Mouse (Mus musculus): ENCODE data around the gene Suox.
"Not testable (repeated sequence)": the region's sequence is repeated elsewhere in the genome, so short reads cannot be mapped to it uniquely, and the experiment has no call there.

Suox gene

DNA sequence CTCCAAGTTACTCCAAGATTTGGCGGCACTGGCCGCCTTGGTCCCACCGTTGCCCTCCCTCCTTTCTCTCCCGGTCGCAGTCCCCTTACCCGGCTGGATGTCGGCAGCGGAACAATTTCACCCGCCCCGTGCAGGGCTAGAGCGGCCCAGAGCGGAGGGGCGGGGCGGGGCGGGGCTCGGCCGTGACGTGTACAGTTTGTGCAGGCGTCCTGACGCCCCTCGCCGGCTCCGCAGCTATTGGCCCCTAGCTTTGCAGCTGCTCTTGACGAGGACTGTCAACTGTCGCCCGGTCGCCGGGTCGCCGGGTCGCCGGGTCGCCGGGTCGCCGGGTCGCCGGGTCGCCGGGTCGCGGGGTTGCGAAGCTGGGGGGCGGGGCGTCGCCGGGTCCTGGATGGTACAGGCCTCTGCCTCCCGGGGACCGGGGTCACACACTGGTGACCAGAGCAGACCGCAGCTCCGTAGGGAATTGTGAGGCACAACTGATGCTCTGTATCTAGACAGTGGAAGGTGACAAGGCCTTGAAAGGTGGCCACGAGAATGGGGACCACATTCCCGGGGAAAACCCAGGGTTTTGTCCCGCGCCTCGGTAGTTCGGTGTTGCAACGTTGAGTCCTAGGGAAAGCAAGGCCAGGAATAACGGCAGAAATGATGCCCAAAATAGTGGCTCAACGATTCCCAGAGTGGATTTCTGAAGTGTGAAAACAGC is at the start of gene Suox:
Gene Suox, minus strand, starts transcription at position 311 of the 706 bp plus-strand sequence.
- DNase-seq (ENCODE audit: low spot score in 2 of 2) = peak; percentile 71 to 76

DNA sequence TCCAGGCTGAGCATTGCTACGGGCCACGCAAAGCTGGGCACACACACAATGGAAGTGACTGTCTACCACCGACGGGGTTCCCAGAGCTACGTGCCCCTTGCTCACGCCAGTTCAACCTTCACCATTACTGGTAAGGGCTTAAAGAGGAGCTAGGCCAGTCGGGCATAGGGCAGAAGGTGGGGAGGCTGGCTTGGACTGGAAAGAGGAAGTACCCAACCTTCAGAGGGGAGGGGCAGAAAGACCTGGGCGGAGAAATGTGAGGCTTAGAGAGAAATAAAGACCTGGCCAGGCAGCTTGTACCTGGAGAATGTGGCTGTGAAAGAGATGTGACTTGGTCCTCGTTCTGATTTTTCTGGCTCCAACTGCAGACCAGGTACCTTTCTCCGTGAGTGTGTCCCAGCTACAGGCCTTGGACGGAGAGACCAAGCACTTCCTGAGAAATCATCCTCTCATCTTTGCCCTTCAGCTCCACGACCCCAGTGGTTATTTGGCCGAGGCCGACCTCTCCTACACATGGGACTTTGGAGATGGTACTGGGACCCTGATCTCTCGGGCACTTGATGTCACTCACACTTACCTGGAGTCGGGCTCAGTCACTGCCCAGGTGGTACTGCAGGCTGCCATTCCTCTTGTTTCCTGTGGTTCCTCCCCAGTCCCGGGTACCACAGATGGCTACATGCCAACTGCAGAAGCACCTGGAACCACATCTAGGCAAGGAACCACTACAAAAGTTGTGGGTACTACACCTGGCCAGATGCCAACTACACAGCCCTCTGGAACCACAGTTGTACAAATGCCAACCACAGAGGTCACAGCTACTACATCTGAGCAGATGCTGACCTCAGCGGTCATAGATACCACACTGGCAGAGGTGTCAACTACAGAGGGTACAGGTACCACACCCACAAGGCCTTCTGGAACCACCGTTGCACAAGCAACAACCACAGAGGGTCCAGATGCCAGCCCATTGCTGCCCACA is 42.0 kb upstream of the Suox start:
- DNase-seq (ENCODE audit: low spot score in 2 of 2) = no peak

DNA sequence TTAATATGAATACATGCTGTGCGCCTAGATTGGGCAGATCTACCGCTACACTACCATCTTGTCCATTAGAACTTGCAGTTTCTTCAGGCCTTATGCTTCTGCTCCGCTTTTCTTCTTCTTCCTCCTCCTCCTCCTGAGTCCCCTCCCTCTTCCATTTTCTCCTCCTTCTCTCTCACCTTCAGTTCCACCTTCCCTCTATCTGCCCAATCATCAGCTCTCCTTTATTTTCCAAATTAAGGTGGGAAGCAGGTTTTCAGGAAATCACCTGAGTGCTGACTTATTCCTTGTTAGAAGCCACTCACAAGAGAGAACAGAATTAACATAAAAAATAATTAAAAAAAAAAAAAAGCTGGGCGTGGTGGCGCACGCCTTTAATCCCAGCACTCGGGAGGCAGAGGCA is 37.4 kb upstream of the Suox start:
- not testable (repeated sequence) for DNase-seq (ENCODE audit: low spot score in 2 of 2)

DNA sequence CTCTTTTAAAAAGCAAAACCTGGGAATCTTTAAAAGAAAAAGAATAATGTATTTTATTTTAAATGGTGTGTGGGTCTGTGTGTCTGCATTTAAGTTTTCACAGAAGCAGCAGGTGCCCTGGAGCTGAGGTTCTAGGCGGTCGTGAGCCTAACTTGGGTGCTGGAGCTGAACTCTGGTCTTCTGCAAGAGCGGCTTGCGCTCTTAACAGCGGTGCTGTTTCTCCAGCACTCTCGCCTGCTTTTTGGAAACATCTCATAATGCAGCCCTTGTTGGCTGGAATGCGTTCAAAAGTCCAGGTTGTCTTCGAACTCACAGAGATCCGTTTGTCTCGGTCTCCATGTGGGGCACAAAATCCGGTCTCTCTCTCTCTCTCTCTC is 31.4 kb upstream of the Suox start:
- no peak for DNase-seq (ENCODE audit: low spot score in 2 of 2)

DNA sequence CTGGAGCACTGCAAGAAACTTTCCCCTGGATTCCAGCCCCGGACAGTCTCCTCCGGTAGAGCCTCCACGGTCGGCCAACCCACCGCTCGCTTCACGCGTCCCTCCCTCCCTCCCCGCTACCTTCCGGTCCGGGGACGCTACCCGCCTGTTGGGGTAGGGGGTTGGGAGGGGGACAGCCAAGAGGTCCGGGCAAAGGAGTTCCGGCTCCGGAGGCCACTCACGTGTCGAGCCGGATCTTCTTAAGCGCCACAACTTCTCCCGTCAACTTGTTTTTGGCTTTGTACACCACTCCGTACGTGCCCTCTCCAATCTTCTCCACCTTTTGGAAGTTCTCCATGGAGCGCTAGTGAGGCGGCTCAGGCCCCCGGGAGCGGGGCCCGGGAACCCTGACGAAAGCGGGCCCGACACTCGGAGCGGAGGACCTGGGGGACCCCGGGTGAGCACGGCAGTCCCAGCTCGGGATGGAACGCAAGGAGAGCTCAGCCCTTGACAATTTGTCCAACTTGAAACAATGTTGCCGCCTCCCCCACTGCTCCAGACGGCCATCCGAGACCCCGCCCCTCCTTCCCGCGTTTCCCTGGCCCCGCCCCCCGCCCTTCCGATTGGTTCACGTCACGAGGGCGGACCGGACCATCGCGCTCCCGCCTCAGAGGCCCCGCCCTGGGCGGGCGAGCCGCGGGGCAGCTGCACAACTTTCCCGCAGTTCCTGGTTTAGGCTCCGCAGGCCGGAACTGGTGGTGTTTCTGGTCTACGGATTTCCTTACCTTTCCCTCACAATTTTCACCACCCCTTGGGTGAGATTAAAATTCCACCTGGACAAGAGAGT is 30.8 kb upstream of the Suox start, which contains the start of gene Cdk2:
Gene Cdk2, minus strand, starts transcription at position 541 of the 826 bp plus-strand sequence.
- DNase-seq (ENCODE audit: low spot score in 2 of 2) = peak; percentile 92 to 94

DNA sequence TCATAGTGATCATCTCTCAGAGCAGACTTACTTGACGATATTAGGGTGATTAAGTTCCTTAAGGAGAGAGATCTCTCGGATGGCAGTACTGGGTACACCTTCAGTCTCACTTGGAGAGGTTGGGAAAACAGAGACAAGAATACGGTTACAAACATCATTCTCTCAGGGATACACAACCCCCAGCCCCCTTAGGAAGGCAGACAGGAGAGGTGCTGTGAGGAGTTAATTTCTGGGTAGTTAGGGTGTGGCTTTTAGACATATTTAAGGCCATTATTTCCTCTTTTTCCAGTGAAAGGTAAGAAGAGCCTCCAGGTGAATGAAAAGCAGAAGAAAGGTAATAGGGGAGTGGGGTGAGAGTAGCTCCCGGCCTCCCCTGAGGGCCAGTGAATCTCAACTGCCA is 30.0 kb upstream of the Suox start, which contains the start of gene Pmel:
Gene Pmel, plus strand, starts transcription at position 301 of the 400 bp plus-strand sequence.
- DNase-seq (ENCODE audit: low spot score in 2 of 2) = no peak

DNA sequence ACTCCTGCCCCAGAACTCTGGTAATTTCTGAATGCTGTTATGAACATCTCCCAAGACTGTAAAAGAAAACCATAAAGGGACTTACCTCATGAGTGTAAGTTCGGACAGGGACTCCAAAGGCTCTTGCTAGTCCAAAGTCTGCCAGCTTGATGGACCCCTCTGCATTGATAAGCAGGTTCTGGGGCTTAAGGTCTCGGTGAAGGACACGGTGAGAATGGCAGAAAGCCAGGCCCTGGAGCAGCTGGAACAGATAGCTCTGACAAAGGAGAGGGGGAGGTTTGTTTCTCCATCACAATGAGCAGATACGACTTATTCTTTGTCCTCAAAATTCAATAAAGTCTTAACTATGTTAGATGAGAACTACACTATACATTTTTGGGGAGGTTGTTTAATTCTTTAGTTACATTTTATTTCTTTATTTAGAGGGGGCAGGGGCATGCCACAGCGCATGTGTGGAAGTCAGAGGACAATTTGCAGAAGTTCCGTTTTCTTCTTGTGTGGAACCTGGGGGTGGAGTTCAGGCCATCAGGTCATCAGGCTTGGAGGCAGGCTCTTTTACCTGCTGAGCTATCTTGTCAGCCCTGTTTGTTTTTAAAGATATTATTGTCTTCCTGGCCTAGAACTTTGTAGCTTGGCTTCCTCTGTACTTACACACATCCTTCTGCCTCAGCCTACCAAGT is 28.6 kb upstream of the Suox start:
- no peak for DNase-seq (ENCODE audit: low spot score in 2 of 2)

DNA sequence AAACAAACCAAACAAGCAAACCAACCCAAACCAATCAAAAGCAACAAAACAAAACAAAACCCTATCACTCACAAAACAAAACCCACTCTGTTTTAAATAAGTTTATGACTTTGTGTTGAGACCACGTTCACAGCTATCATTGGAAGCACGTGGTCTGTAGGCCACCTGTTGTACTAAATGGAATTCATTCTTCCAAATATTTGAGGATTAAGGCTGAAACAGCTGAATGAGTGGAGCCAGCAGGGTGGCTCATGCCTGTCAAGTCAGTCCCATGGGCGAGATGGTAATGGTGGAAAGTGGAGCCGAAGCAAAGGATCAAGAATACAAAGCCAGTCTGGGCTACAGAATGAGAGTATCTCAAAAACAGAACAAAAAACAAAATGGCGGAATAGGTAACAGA is 26.8 kb upstream of the Suox start:
- no peak for DNase-seq (ENCODE audit: low spot score in 2 of 2)

DNA sequence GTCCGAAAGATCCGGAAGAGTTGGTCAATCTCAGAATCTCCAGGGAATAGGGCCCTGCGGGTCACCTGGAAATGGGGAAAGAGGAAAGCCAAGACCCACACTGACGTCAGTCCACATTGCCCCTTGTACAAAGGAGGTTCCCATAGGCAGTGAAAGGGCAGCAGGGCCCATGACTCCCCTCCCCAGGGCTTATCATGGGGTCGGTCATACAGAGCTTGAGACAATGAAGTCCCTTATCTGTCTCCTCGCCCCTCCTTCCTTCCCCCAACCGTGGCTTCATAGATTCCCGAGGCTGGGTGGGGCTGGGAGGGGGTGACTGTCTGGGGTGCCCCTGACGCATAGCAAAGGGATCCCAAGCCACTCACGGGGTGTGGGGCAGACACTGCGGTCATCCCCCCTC is 25.7 kb upstream of the Suox start:
- DNase-seq (ENCODE audit: low spot score in 2 of 2) = no peak

DNA sequence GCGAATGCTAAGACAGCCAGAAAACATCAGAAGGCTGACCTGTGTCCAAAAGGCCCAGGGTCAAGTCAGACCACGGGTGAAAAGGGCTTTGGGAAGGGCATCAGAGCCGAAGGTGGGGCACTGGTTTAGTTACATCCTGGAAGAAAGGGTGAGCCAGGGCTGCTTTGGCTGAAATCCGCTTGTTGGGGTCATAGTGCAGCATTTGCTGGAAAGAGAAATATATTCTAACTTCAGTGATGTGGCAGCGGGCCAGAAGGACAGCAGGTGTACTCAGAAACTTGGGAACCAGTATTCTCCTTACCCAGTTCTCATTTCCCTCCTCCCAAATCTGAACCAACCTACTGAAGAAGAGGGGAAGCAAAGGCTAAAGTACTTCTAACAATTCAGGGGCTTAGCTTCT is 25.1 kb upstream of the Suox start:
- DNase-seq (ENCODE audit: low spot score in 2 of 2) = no peak

DNA sequence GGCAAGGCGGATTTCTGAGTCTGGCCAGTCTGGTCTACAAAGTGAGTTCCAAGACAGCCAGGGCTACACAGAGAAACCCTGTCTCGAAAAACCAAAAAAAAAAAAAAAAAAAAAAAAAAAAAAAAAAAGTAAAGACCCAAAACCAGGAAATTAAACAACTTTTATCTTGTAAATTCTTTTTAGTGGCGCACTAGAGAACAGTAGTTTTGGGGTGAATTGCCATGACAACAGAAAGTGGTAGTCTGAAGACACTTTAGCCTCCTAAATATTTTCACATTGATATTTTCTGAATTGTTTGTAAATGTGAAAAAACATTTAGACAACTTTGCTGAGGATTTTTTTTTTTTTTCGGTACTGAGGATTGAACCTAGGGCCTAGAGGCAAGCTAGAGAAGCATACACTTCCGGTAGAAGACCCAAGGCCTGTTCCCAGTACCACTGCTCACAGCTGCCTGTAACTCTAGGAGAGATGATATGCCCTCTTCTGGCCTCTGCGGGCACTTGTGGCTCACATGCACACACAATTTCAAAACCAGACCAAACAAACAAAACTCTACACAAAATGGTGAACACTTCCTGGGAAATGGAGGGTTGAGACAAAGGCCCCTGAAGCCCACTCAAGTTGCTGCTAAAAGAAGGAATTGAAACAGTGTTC is 23.3 kb upstream of the Suox start:
- DNase-seq (ENCODE audit: low spot score in 2 of 2) = no peak

DNA sequence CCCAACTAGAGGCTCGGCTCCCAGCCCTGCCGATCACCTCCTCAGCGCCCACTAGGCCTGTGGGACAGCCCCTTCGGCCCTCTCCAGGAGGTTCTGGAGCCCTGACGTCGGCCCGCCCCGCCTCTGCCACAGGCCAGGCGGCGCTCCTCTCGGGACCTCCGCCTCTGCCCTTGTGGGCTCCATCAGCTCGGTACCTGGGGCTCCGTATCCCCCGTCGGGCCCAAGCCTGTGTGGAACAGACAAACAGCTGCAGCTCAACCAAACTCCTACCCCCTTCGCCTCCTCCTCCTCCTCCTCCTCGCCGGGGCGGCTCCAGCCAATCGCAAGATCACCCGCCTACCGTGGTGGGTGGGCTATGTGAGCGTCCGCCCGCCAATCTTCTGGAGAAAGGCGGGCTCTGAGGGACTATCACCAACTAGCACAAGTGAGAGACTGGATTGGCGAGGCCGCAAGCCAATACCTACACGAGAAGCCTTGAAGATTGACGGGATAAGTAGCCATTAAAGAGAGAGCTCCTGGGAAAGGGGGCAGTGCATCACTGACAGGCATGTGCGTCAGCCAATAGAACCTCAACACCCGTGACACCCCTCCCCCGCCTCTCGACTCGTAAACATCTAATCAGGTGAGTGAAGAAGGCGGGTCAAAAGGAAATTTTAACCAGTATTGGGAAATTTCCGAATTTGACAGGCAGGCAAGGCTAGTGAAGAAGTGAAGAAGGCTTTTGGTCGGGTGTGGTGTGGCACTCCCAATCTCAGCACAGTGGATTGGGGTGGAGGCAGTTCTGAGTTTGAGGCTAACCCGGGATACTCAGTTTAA is 22.3 kb upstream of the Suox start, which contains the start of gene Rab5b:
Gene Rab5b, minus strand, starts transcription at position 273 of the 816 bp plus-strand sequence.
- DNase-seq (ENCODE audit: low spot score in 2 of 2) = peak; percentile 96 to 98

DNA sequence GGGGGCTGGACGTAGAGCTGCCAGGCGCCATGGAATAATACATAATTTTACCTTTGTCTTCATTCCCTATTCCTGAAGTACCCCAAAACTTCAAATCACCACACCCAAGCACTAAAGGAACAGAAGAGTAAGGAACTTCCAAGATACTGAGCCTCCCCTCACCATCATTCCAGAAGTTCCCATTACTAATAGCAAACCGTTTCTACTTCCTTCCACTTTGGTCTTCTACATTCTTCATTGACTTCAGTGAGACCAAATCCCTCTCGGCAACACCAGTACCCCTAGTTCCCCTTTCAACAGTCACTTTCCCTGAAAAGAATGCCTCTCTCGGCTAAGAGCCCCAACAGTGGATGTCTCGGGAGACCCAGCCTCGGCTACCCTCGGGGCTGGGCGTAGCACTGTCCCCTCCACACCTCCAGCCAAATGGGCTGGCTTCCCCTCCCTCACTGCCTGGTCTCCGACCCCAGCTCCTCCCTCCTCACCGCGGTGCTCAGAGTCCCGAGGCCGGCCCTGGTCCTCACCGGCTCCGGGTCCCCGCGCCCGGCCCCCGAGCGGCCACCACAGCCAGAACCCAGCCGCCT is 21.6 kb upstream of the Suox start:
- DNase-seq (ENCODE audit: low spot score in 2 of 2) = no peak

DNA sequence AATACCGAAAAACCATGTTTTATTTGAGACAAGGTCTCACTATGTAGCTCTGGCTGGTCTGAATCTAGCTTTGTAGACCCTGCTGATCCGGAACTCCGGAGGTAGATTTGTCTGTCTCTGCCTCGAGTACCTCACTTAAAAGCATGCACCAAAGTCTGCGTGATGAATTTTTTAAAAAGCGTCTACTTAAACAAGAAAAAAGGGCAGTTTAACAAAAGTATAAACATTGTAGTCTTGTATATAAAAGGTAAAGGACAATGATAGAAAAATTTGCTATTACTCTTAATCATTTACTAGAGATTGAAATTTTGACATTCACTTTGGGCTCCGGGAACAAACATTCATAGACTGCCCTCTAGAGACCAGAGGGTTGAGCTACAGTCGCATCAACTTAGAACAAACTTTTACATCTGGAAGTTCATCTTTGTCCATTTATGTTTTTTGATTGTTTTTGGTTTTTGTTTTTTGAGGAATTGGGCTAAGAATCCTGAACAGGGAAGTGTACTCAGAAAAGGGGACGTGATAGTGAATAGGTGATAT is 666 bp upstream of the Suox start:
- DNase-seq (ENCODE audit: low spot score in 2 of 2) = no peak

DNA sequence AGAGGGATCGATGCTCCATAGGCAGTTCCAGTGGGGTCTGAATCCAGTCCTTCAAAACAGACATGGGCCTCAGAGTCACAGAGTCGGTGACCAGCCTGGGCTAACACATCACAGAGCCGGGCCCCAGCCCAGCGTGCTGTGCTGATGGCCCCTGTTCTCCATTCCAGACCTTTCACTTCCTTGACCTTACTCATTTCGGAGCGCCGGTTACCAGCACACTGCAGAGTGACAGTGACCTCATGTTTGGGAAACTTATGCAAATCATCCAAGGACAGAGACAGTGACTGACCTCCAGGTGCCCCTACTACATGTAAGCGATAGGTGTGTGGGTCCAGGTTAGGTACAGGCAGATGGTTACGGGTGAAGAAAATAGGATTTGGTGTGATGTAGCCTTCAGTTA is 2.7 kb downstream of the Suox start:
- no peak for DNase-seq (ENCODE audit: low spot score in 2 of 2)

DNA sequence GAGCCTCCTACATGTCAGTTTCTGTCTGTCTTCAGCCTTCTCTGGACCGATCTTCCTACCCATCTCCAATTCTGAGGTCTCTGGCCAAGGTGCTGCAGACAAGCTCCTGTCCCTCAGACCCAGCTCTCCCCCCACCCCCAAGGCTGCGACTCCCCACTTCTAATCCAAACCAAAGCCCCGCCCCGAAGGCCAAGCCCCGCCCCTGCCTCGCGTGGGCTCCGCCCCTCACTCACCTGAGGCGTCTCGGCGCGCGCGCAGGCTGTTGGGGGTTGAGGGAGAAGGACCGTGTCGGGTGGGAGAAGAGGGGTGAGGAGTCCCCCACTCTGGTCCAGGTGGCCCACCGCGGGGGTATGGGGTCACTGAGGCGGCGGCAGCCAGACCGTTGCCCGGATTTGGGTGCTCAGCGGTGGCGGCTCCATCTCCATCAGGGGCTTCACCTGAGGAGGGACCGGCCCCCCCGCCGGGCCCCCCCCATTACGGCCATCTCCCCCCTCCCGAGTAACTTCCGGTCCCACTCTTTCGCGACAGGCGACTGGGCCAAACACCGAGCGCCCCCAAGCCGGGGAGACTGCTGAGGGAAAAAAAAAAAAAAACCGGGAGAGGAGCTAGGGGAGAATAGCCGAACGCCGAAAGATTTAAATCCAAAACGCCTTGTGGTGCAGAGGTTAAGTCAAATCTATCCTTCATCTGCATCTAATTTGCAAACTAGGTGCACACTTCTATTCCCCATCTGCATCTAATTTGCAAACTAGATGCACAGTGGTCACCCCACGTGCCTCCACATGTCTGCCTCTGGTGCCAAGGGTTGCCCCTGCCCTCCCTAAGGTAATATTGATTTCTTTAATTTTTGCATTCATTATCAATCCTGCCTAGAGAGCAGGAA is 4.8 kb downstream of the Suox start:
- DNase-seq (ENCODE audit: low spot score in 2 of 2) = peak; percentile 48 to 67

DNA sequence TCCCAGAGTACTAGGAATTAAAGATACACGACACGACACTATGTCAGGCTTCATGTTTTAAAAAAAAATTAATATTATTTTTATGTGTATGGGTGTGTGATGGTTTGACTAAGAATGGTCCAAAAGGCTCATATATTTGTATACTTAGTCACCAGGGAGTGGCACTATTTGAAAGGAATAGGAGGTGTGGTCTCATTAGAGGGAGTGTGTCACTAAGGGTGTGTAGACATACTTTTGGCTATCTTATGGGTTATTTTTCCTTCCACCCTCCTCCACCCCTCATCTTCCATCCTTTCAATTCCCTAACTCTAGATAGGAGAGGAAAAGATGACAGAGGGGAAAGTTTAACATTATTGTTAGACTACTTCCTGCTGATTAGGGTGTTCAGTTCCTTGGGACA is 8.1 kb downstream of the Suox start:
- DNase-seq (ENCODE audit: low spot score in 2 of 2) = no peak

DNA sequence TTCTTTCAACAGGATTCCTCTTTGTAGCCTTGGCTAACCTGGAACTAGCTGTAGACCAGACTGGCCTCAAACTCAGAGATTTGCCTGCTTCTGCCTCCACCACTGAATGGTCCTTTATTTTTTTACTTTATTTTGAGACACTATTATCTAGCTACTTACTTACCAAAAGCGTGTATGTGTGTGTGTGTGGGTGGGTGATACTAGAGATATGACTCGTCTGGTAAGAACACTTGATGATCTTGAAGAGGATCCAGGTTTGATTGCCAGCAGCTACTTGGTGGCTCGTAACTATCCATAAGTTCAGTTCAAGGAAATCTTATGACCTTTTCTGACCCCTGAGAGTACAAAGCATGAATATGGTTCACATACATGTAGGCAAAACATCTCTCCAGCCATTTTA is 8.6 kb downstream of the Suox start:
- no peak for DNase-seq (ENCODE audit: low spot score in 2 of 2)
